In genomic region chr3:35343936-35344335, GRCm38 (mm10) we compare ENCODE assay signal across 25 mouse cellular contexts.
"Had no signal": no experiment of that assay in that cellular context is flagged by ENCODE, and none has a peak within 500 bp of the region (broad histone marks: within the 10 kb centered on the region; RNA-seq: fewer than 3 reads in every experiment).

No protein-coding gene starts in this region.

- H3K27ac ChIP-seq: heart, embryonic 10.5 days; heart, embryonic 13.5 days; heart, embryonic 15.5 days; hindbrain, embryonic 12.5 days; hindbrain, postnatal 0 days; kidney, postnatal 0 days; limb, embryonic 13.5 days; limb, embryonic 15.5 days; liver, embryonic 12.5 days; liver, embryonic 14.5 days had no signal

- H3K36me3 ChIP-seq: heart, embryonic 10.5 days; heart, embryonic 13.5 days; heart, embryonic 15.5 days; hindbrain, embryonic 12.5 days; kidney, embryonic 15.5 days; limb, embryonic 13.5 days; limb, embryonic 15.5 days; liver, embryonic 12.5 days had no signal

- H3K4me2 ChIP-seq: heart, embryonic 13.5 days; heart, embryonic 15.5 days; hindbrain, embryonic 12.5 days; kidney, embryonic 15.5 days; limb, embryonic 13.5 days; limb, embryonic 15.5 days; liver, embryonic 12.5 days had no signal

- H3K4me1 ChIP-seq: liver, embryonic 12.5 days had no signal

- H3K9me3 ChIP-seq: heart, embryonic 10.5 days; heart, embryonic 13.5 days; heart, embryonic 15.5 days; hindbrain, embryonic 12.5 days; kidney, embryonic 15.5 days; limb, embryonic 13.5 days; limb, embryonic 15.5 days; liver, embryonic 12.5 days had no signal

- DNase-seq: gastrocnemius, postnatal 14 days; gastrocnemius, postnatal 36 days; heart, adult 18-20 months; heart, postnatal 14 days; heart, postnatal 36 days; kidney, adult 11 months; kidney, adult 2 months; kidney, adult 9 months; kidney, postnatal 14 days; kidney, postnatal 36 days; layer of hippocampus, adult 9-11 months; layer of hippocampus, postnatal 36 days; left cerebral cortex, postnatal 4 days had no signal

- H3K4me3 ChIP-seq: heart, embryonic 10.5 days; heart, embryonic 13.5 days; heart, embryonic 15.5 days; hindbrain, embryonic 12.5 days; kidney, embryonic 15.5 days; limb, embryonic 13.5 days; limb, embryonic 15.5 days; liver, embryonic 12.5 days had no signal

- H3K27me3 ChIP-seq: hindbrain, embryonic 12.5 days; limb, embryonic 13.5 days had no signal

- ATAC-seq: hindbrain, postnatal 0 days; intestine, embryonic 16.5 days; liver, embryonic 12.5 days had no signal

- H3K9ac ChIP-seq: heart, embryonic 13.5 days; heart, embryonic 15.5 days; hindbrain, embryonic 12.5 days; kidney, embryonic 15.5 days; limb, embryonic 13.5 days; limb, embryonic 15.5 days; liver, embryonic 12.5 days; liver, embryonic 14.5 days had no signal
